Comparison of ENCODE assay signal across 9 mouse cellular contexts in genomic region chr3:152980431-152980830, GRCm38 (mm10). TPM values are rescaled to one million over a fixed set of nuclear protein-coding genes. Genes with fewer than 3 reads are reported as not detected.
DNase-seq lines count a peak whose midpoint lies in the region; ATAC-seq lines count a peak whose summit lies in the region.
"Had no signal": no experiment of that assay in that cellular context is flagged by ENCODE, and none has a peak within 500 bp of the region (broad histone marks: within the 10 kb centered on the region; RNA-seq: fewer than 3 reads in every experiment).

No protein-coding gene starts in this region.

- 10% methylated on average over 6 of the region's 6 CpGs for WGBS in neural tube, embryonic 15.5 days

- H3K27ac ChIP-seq in neural tube, embryonic 15.5 days (replicated peaks): peak overlapping the region; percentile 72

- peak overlapping the region; percentile 52 for H3K9ac ChIP-seq in neural tube, embryonic 15.5 days (replicated peaks)

- H3K9me3 ChIP-seq in neural tube, embryonic 15.5 days (replicated peaks): no peaks in the 10 kb centered on the region

- ATAC-seq in neural tube, embryonic 15.5 days (ENCODE audit: low FRiP score): 0 out of 2 replicates have a peak, but pooled peaks have one; percentile 32

- H3K4me2 ChIP-seq in neural tube, embryonic 15.5 days: peak overlapping the region; percentile 87

- 0 out of 2 replicates have a peak, but pooled peaks cover 8% of the 10 kb centered on the region for H3K27me3 ChIP-seq in neural tube, embryonic 15.5 days (replicated peaks)

- intact Hi-C loops in left cerebral cortex, postnatal 10 days (cut with DNase I): loop anchor here (5.0 kb wide), 1 partner anchor 92 kb away; no protein-coding TSS in a partner anchor

- peaks cover 38% of the 10 kb centered on the region for H3K4me1 ChIP-seq in neural tube, embryonic 15.5 days

- no peaks in the 10 kb centered on the region for H3K36me3 ChIP-seq in neural tube, embryonic 15.5 days

- DNase-seq in adrenal gland, postnatal 25 days: peak; percentile 9
- no peak for DNase-seq in adrenal gland, adult (ENCODE audit: inconsistent age in 2 of 2, low spot score in 1 of 2)
- DNase-seq in right cerebral cortex, adult 18-20 months: peak; percentile 43
- no peak for DNase-seq in right cerebral cortex, postnatal 36 days (ENCODE audit: low spot score in 2 of 2)
- peak; percentile 32 for DNase-seq in kidney, postnatal 10 days
- DNase-seq in frontal cortex, postnatal 25 days (ENCODE audit: low spot score in 2 of 2): no peak
- DNase-seq in left cerebral cortex, postnatal 10 days (ENCODE audit: extremely low spot score in 1 of 2, low spot score in 2 of 2): no peak

- H3K4me3 ChIP-seq in neural tube, embryonic 15.5 days (replicated peaks): peak overlapping the region; percentile 60

RNA-seq across cellular contexts. Expression of gene St6galnac5, which starts 1.6 kb away (rescaled TPM):
- 0.14 and 0.70 TPM in 2 replicates for total RNA-seq in adrenal gland, postnatal 25 days (2021)
- 13.4 and 18.5 TPM in 2 replicates for polyA plus RNA-seq in neural tube, embryonic 15.5 days (2015; fragmentation: Nextera tagmentation; extraction: Ambion mirVana)
- total RNA-seq in left cerebral cortex, postnatal 10 days (2021): 10 to 100 TPM; 51.2 to 51.6 TPM
- total RNA-seq: liver, adult 2 months had no signal
- polyA plus RNA-seq: liver, adult 2 months had no signal

Comparison
In these comparisons a context has a peak if more than half of its experiments do, and no peak if none do; other contexts are left out.
1. DNase-seq: peak in adrenal gland, postnatal 25 days (single experiment), right cerebral cortex, adult 18-20 months (single experiment) and kidney, postnatal 10 days (single experiment); none in adrenal gland, adult (0 of 2), right cerebral cortex, postnatal 36 days (0 of 2), frontal cortex, postnatal 25 days (0 of 2) and left cerebral cortex, postnatal 10 days (0 of 2).
2. RNA of gene St6galnac5, which starts 1.6 kb away (total RNA-seq): 51.2 to 51.6 TPM in left cerebral cortex, postnatal 10 days; 0.14 to 0.70 TPM in adrenal gland, postnatal 25 days; every median in the first group is over 10 times any median in the second.